Mouse (Mus musculus) liver, embryonic 14.5 days (tissue): ENCODE data around the gene Gm17655.
"Not testable (repeated sequence)": the region's sequence is repeated elsewhere in the genome, so short reads cannot be mapped to it uniquely, and the experiment has no call there.

ENCODE experiments used
- CTCF ChIP-seq: IDR thresholded peaks from 2 replicates; pipeline ENCODE4 v1.5.1; 2016; ENCODE audit warnings: antibody characterized with exemption, low read depth, control low read depth
- EP300 ChIP-seq: IDR thresholded peaks from 2 replicates; pipeline ENCODE4 v1.6.1; 2016; ENCODE audit warnings: antibody characterized with exemption, low read depth

GRCm38 (mm10) chr5:110072413-110072812 is at the start of gene Gm17655:
- TF ChIP-seq CTCF, EP300: not testable (repeated sequence)
